Mouse (Mus musculus) CH12.LX (cell line): ENCODE measurements around the gene Gm21680.
"Not testable (repeated sequence)": the region's sequence is repeated elsewhere in the genome, so short reads cannot be mapped to it uniquely, and the experiment has no call there.

Experiments used
- CHD1 ChIP-seq: IDR thresholded peaks from 2 replicates; pipeline ENCODE4 v1.6.1; 2012; ENCODE audit warnings: low read depth, low read length, improper control_type of control experiment, inconsistent platforms
- CTCF ChIP-seq, 2 experiments: IDR thresholded peaks in 1 of 2; conservative IDR thresholded peaks in 1 of 2; 2 replicates each; pipeline ENCODE4 v1.5.1; 2011 to 2012; ENCODE audit warnings: low read depth in 2 of 2, low read length in 2 of 2, improper control_type of control experiment in 1 of 2, inconsistent platforms in 1 of 2, mild to moderate bottlenecking in 1 of 2, moderate library complexity in 1 of 2
- E2F4 ChIP-seq: IDR thresholded peaks from 2 replicates; pipeline ENCODE4 v1.6.1; 2011; ENCODE audit warnings: low read depth, low read length, improper control_type of control experiment; ENCODE audit not compliant: insufficient replicate concordance
- ELF1 ChIP-seq: IDR thresholded peaks from 2 replicates; pipeline ENCODE4 v1.6.1; 2014; ENCODE audit warnings: low read depth, mild to moderate bottlenecking, inconsistent platforms, low read length, improper control_type of control experiment
- EP300 ChIP-seq: IDR thresholded peaks from 2 replicates; pipeline ENCODE4 v1.6.1; 2011; ENCODE audit warnings: low read length, improper control_type of control experiment
- ETS1 ChIP-seq: conservative IDR thresholded peaks from 2 replicates; pipeline ENCODE4 v1.6.1; 2012; ENCODE audit warnings: low read depth, mild to moderate bottlenecking, inconsistent platforms, low read length, improper control_type of control experiment, moderate library complexity
- MAFK ChIP-seq: IDR thresholded peaks from 2 replicates; pipeline ENCODE4 v1.6.1; 2011; ENCODE audit warnings: low read length, improper control_type of control experiment; ENCODE audit not compliant: insufficient replicate concordance
- MAX ChIP-seq: IDR thresholded peaks from 2 replicates; pipeline ENCODE4 v1.6.1; 2011; ENCODE audit warnings: low read length, improper control_type of control experiment
- MEF2A ChIP-seq: IDR thresholded peaks from 2 replicates; pipeline ENCODE4 v1.6.1; 2014; ENCODE audit warnings: low read depth, mild to moderate bottlenecking, inconsistent platforms, low read length, improper control_type of control experiment, borderline replicate concordance
- NRF1 ChIP-seq: IDR thresholded peaks from 2 replicates; pipeline ENCODE4 v1.6.1; 2014; ENCODE audit warnings: low read depth, mild to moderate bottlenecking, inconsistent platforms, low read length, improper control_type of control experiment, moderate library complexity
- PAX5 ChIP-seq: IDR thresholded peaks from 2 replicates; pipeline ENCODE4 v1.6.1; 2012; ENCODE audit warnings: low read length, inconsistent platforms, mixed read lengths
- POLR2A ChIP-seq: IDR thresholded peaks from 2 replicates; pipeline ENCODE4 v1.6.1; 2011; ENCODE audit warnings: low read depth, mild to moderate bottlenecking, improper control_type of control experiment, low read length
- RAD21 ChIP-seq: IDR thresholded peaks from 2 replicates; pipeline ENCODE4 v1.6.1; 2011; ENCODE audit warnings: low read depth, mild to moderate bottlenecking, low read length, improper control_type of control experiment, moderate library complexity
- TCF12 ChIP-seq: IDR thresholded peaks from 2 replicates; pipeline ENCODE4 v1.6.1; 2014; ENCODE audit warnings: low read depth, mild to moderate bottlenecking, inconsistent platforms, low read length, improper control_type of control experiment

- not testable (repeated sequence) for TF ChIP-seq EP300; MAX; CTCF (conservative IDR thresholded peaks at IDR 0.05 in 1 of 2, IDR thresholded peaks at IDR 0.05 in 1 of 2; ENCODE audit: low read depth in 2 of 2, low read length in 2 of 2); POLR2A; ETS1; ELF1; RAD21; MEF2A; E2F4; NRF1; MAFK; PAX5; TCF12; CHD1
These were observed 30.2 kb downstream of the Gm21680 start, which contains the start of gene Gm21663 for GRCm38 (mm10) chr5:25942281-25942680.
